In genomic region chr4:32306169-32306792, GRCm38 (mm10) we compare ENCODE assay signal across 8 mouse cellular contexts.
DNase-seq lines count a peak whose midpoint lies in the region; ATAC-seq and TF ChIP-seq lines count a peak whose summit lies in the region.

No protein-coding gene starts in this region.

- peaks cover 68% of the 10 kb centered on the region for H3K4me1 ChIP-seq in megakaryocyte, embryonic 14.5 days
- H3K4me1 ChIP-seq in hindbrain, embryonic 12.5 days = peaks cover 58% of the 10 kb centered on the region
- H3K4me1 ChIP-seq in liver, embryonic 11.5 days (replicated peaks; ENCODE audit: control insufficient read depth, insufficient read depth, low read length) = peaks cover 48% of the 10 kb centered on the region
- H3K4me1 ChIP-seq in stomach, embryonic 16.5 days (ENCODE audit: control insufficient read depth, insufficient read depth, low read length) = peaks cover 53% of the 10 kb centered on the region
- H3K4me1 ChIP-seq in cerebellum, adult 2 months (ENCODE audit: control insufficient read depth, insufficient read depth, low read length) = peaks cover 25% of the 10 kb centered on the region

- peak overlapping the region; percentile 70 for H3K27ac ChIP-seq in hindbrain, embryonic 12.5 days
- H3K27ac ChIP-seq in liver, embryonic 11.5 days (ENCODE audit: low read depth, low read length) = peak overlapping the region; percentile 28; the same call in 1 of the 2 replicates
- peak overlapping the region; percentile 79 for H3K27ac ChIP-seq in stomach, embryonic 16.5 days (ENCODE audit: low read length)
- H3K27ac ChIP-seq in cerebellum, adult 2 months (ENCODE audit: insufficient read depth, low read length) = no peak overlapping the region; the same call in 1 of the 2 replicates

- H3K9ac ChIP-seq in hindbrain, embryonic 12.5 days = peak overlapping the region; percentile 24; the same call in 1 of the 2 replicates
- H3K9ac ChIP-seq in liver, embryonic 11.5 days (ENCODE audit: low read depth, low read length) = no peak overlapping the region
- H3K9ac ChIP-seq in stomach, embryonic 16.5 days (ENCODE audit: low read length) = no peak overlapping the region

- H3K27me3 ChIP-seq in megakaryocyte, embryonic 14.5 days (replicated peaks) = peaks cover 16% of the 10 kb centered on the region
- H3K27me3 ChIP-seq in hindbrain, embryonic 12.5 days = no peaks in the 10 kb centered on the region
- H3K27me3 ChIP-seq in liver, embryonic 11.5 days (replicated peaks; ENCODE audit: control insufficient read depth, insufficient read depth, low read length) = no peaks in the 10 kb centered on the region
- no peaks in the 10 kb centered on the region for H3K27me3 ChIP-seq in stomach, embryonic 16.5 days (ENCODE audit: control insufficient read depth, insufficient read depth, low read length)
- no peaks in the 10 kb centered on the region for H3K27me3 ChIP-seq in cerebellum, adult 2 months (ENCODE audit: control insufficient read depth, insufficient read depth, low read length)

- H3K4me3 ChIP-seq in megakaryocyte, embryonic 14.5 days (replicated peaks) = peak overlapping the region; percentile 16
- H3K4me3 ChIP-seq in hindbrain, embryonic 12.5 days = no peak overlapping the region
- no peak overlapping the region for H3K4me3 ChIP-seq in liver, embryonic 11.5 days (ENCODE audit: low read depth, low read length)
- no peak overlapping the region for H3K4me3 ChIP-seq in stomach, embryonic 16.5 days (replicated peaks; ENCODE audit: low read length)
- no peak overlapping the region for H3K4me3 ChIP-seq in cerebellum, adult 2 months (replicated peaks; ENCODE audit: insufficient read depth, low read depth, low read length)

- TF ChIP-seq POLR2A in cerebellum, adult 2 months (IDR thresholded peaks at IDR 0.05; ENCODE audit: borderline replicate concordance, insufficient read depth, low read length) = no peak

- no peak for ATAC-seq in megakaryocyte, adult 5-6 weeks (ENCODE audit: poor library complexity, severe bottlenecking)
- ATAC-seq in hindbrain, embryonic 12.5 days (ENCODE audit: low FRiP score) = no peak
- peak; percentile 48; the same call in 1 of the 2 replicates for ATAC-seq in liver, embryonic 11.5 days (replicated peaks; ENCODE audit: low FRiP score)
- 0 out of 2 replicates have a peak, but pooled peaks have one; percentile 30 for ATAC-seq in stomach, embryonic 16.5 days (ENCODE audit: insufficient read depth, low FRiP score)
- no peak for ATAC-seq in megakaryocyte-erythroid progenitor cell, adult 5-6 weeks (replicated peaks; ENCODE audit: low FRiP score, low TSS enrichment, poor library complexity, severe bottlenecking)

- no peak overlapping the region for H3K4me2 ChIP-seq in hindbrain, embryonic 12.5 days (replicated peaks)
- no peak overlapping the region for H3K4me2 ChIP-seq in liver, embryonic 11.5 days
- no peak overlapping the region for H3K4me2 ChIP-seq in stomach, embryonic 16.5 days (ENCODE audit: low read depth, low read length)

- 43% methylated on average over 3 of the region's 3 CpGs for WGBS in hindbrain, embryonic 12.5 days
- 35% methylated on average over 3 of the region's 3 CpGs for WGBS in liver, embryonic 11.5 days
- WGBS in stomach, embryonic 16.5 days = 36% methylated on average over 3 of the region's 3 CpGs
- WGBS in cerebellum, adult 2 months = 71% methylated on average over 3 of the region's 3 CpGs

- H3K36me3 ChIP-seq in megakaryocyte, embryonic 14.5 days (replicated peaks; ENCODE audit: low read length) = no peaks in the 10 kb centered on the region
- H3K36me3 ChIP-seq in hindbrain, embryonic 12.5 days = no peaks in the 10 kb centered on the region
- H3K36me3 ChIP-seq in liver, embryonic 11.5 days (ENCODE audit: control insufficient read depth, insufficient read depth, low read length) = no peaks in the 10 kb centered on the region
- H3K36me3 ChIP-seq in stomach, embryonic 16.5 days (ENCODE audit: control insufficient read depth, insufficient read depth, low read length) = no peaks in the 10 kb centered on the region

- peaks cover 4% of the 10 kb centered on the region; the same call in 1 of the 2 replicates for H3K9me3 ChIP-seq in megakaryocyte, embryonic 14.5 days
- H3K9me3 ChIP-seq in hindbrain, embryonic 12.5 days (replicated peaks) = no peaks in the 10 kb centered on the region
- H3K9me3 ChIP-seq in liver, embryonic 11.5 days (ENCODE audit: control insufficient read depth, low read length) = no peaks in the 10 kb centered on the region
- no peaks in the 10 kb centered on the region for H3K9me3 ChIP-seq in stomach, embryonic 16.5 days (replicated peaks; ENCODE audit: control insufficient read depth, low read length)

- TF ChIP-seq CTCF in cerebellum, adult 2 months (IDR thresholded peaks at IDR 0.05; ENCODE audit: borderline replicate concordance, insufficient read depth, low read depth, low read length) = no peak

- DNase-seq in liver, embryonic 11.5 days (ENCODE audit: low spot score) = no peak
- DNase-seq in layer of hippocampus, adult 11-12 months (ENCODE audit: low spot score) = no peak
- no peak for DNase-seq in cerebellum, adult 2 months

Comparison
In these comparisons a context has a peak if more than half of its experiments do, and no peak if none do; other contexts are left out.
1. ATAC-seq: peak in liver, embryonic 11.5 days (single experiment) and stomach, embryonic 16.5 days (single experiment); none in megakaryocyte, adult 5-6 weeks (single experiment), hindbrain, embryonic 12.5 days (single experiment) and megakaryocyte-erythroid progenitor cell, adult 5-6 weeks (single experiment).